Mouse (Mus musculus): ENCODE results near the gene Gm10134.
"Not testable (repeated sequence)": the region's sequence is repeated elsewhere in the genome, so short reads cannot be mapped to it uniquely, and the experiment has no call there.

Gm10134 gene

DNA sequence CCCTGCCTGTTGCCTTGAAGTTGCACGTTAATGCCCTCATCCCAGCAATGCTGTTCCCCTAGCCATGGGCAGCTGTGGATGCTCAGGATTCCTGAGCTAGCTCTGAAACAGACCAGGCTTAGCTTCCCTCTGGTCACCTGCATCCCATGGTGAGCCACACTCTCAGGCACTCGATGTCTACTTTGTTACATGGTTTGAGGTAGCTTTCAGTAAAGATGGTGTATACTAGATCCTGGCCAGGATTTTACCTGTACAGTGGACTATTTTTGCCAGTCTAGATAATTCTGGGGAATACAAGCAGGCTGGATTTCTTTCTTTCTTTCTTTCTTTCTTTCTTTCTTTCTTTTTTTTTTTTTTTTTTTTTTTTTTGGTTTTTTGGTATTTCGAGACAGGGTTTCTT is at the start of gene Gm10134:
TSS of gene Gm10134 (plus strand) at position 301 of the 400 bp plus-strand sequence.
- DNase-seq, result no peak

DNA sequence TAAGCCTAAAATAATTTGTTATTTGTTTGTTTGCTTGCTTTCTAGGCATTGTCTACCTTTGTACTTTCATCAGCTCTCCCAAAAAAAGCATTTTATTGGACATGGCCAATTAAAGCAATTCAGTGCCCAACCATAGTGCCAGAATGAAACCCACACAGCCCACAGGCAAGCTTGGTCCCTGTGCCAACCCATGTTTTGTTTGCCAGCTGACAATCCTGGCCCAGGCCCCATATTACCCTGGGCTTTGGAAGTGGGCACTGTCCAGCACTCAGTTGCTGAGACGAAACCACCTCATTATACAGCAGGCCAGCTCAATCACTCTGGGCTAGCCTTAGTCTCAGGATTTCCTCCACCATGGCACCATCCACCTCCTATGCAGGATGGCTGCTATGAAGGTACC is 49.3 kb upstream of the Gm10134 start:
- no peak for DNase-seq

GRCm38 (mm10) chr2:28463919-28464318 is 42.0 kb upstream of the Gm10134 start:
- peak; percentile 72 for DNase-seq

- no peak for DNase-seq
These were observed 41.0 kb upstream of the Gm10134 start for GRCm38 (mm10) chr2:28464919-28465318.

DNA sequence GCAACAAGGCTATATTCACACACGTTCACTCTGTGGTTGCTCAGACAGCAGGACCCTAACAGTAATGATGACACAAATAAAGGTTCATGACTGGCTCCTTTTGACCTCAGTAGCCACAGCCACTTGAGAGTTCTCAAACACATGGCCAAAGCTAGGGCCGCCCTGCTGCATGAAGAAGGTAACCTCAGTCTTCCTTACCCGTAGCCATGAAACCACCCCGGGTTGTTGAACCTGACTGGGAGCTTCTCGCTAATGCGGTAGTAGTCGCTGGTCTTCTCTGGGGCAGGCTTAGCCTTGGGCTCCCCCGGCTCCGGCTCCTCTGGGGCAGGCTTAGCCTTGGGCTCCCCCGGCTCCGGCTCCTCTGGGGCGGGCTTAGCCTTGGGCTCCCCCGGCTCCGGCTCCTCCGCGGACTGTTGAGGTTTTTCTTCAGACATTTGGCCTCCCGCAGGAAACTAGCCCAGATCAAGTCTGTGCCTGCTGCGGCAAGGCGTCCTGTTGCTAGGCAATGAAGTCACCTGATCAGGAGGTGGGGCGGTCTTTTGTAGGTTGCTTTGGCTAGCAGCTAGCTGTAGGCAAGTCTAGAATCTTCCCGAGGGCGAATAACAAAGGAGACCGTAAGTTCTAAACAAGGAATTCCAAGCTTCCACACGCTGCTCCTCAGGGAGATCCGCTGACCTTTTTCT is 39.9 kb upstream of the Gm10134 start, which contains the start of gene 1700007K13Rik:
TSS of gene 1700007K13Rik (minus strand) at position 497 of the 683 bp plus-strand sequence.
- DNase-seq, result peak; percentile 76

GRCm38 (mm10) chr2:28467860-28468485 is 37.9 kb upstream of the Gm10134 start, which contains the start of gene Mrps2:
TSS of gene Mrps2 (plus strand) at chr2:28468066.
- DNase-seq, result peak; percentile 87

DNA sequence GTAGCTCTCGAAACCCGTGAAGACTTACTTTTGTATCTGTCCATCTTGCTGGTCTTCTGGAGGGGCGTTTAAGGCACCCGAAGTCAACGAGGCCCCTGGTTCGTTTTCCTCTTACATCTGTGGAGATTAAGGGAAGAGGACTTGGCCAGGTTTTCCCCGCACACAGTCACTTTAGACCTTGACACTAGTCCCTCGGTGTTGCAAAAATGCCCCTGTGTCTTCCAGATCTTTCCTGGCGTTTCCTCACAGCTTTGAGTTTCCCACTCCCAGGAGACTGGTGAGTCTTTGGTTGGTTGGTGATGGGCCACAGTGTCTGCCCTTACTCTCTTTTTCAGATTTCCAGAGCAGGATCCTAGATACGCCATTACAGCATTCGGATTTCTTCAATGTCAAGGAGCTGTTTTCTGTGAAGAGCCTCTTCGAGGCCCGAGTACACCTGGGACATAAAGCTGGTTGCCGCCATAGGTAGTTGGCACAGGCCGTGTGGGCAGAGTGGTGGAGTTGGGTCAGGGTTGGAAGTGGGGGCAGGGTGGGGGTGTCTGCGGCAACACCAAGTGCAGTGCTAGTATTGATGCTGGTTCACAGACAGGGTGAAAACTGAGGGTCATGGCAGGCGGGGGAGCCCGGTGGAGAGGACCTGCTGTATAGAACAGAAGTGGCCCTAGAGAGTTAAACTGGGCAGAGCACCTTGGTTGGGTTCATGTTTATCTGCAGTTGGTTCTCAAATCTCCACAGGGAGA is 37.2 kb upstream of the Gm10134 start:
- DNase-seq, result no peak

DNA sequence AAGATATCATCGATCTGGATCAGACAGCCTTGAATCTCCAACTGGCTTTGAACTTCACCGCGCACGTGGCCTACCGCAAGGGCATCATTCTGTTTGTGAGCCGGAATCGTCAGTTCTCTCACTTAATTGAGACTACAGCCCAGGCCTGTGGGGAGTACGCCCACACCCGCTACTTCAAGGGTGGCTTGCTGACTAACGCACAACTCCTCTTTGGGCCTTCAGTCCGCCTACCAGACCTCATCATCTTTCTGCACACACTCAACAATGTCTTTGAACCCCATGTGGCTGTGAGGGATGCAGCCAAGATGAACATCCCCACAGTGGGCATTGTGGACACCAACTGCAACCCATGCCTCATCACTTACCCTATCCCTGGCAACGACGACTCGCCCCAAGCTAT is 36.4 kb upstream of the Gm10134 start:
- no peak for DNase-seq

DNA sequence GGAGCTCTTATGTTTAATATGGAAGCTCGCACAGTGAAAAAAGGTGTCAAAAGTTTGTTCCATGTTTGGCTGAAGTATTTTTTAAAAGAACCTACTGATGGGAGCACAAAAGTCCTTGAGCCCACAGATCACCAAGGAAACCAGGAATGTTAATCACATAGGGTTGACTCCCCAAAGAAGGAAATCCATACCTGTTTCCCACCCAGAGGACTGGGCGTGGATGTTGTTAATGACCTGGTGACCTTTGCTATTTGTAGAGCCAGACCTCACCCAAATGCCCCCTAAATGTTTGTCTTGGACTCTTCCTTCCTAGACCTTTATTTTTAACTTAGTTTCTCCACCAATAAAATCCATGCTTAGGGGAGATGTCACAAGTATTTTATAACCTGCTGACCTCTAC is 35.3 kb upstream of the Gm10134 start:
- DNase-seq, result no peak

DNA sequence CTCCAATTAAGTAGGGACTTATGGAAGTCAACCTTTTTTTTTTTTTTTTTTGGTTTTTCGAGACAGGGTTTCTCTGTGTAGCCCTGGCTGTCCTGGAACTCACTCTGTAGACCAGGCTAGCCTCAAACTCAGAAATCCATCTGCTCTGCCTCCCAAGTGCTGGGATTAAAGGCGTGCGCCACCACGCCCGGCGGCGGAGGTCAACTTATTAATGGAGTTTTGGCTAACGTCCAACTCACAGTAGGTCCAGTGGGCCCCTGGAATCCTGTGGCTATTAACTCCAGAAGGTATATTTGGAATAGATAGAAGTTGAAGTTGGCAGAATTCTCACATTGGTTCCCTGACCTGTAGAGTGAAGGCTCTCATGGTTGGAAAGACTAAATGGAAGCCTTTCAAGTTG is 33.9 kb upstream of the Gm10134 start:
- not testable (repeated sequence) for DNase-seq

GRCm38 (mm10) chr2:28477993-28478392 is 27.9 kb upstream of the Gm10134 start:
- not testable (repeated sequence) for DNase-seq

GRCm38 (mm10) chr2:28479208-28480204 is 26.4 kb upstream of the Gm10134 start:
- no peak for DNase-seq

GRCm38 (mm10) chr2:28483861-28484260 is 22.0 kb upstream of the Gm10134 start:
- no peak for DNase-seq

DNA sequence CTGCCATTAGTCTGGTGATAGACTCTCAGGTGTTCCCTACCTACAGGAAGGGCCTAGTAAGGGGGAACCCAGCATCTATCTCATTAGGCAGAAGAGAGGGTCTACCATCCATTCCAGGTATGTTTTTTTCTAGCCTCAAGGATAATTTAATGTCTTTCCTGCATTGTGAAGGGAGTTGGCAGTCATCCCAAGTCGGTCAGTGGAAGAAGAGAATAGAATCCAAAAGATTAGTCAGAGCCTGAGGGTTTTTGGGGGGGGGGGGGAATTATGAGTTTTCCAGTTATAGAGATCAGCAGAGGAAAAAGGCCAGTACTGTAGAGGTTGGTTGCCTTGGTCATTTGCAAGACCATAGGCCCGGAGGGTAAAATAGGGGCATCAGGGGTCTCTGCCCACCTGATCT is 11.4 kb upstream of the Gm10134 start:
- no peak for DNase-seq

DNA sequence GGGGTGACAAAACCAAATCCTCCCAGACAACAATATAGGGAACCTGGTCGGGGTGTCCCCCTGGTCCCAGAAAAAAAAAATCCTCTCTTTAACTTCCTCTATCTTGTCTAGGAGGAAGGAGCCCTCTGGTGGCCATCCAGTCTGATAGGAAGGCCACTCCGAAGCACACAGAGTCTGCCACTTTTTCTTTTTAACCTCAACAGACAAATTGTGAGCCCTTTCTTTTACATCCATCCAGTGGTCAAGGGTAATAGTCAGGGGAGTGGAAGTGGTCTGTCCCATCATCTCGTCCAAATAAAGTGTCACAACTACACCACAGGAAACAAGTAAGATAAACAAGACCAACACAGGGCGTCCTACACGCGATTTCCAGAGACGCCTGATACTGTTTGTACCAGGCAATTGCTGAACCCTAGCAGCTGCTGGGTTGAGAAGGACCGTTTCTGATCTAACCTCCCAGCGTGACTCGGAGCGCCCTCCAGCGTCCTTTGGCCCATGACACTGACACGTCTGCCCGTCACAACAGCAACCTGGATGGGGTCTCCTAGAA is 10.6 kb upstream of the Gm10134 start:
- DNase-seq, result no peak

DNA sequence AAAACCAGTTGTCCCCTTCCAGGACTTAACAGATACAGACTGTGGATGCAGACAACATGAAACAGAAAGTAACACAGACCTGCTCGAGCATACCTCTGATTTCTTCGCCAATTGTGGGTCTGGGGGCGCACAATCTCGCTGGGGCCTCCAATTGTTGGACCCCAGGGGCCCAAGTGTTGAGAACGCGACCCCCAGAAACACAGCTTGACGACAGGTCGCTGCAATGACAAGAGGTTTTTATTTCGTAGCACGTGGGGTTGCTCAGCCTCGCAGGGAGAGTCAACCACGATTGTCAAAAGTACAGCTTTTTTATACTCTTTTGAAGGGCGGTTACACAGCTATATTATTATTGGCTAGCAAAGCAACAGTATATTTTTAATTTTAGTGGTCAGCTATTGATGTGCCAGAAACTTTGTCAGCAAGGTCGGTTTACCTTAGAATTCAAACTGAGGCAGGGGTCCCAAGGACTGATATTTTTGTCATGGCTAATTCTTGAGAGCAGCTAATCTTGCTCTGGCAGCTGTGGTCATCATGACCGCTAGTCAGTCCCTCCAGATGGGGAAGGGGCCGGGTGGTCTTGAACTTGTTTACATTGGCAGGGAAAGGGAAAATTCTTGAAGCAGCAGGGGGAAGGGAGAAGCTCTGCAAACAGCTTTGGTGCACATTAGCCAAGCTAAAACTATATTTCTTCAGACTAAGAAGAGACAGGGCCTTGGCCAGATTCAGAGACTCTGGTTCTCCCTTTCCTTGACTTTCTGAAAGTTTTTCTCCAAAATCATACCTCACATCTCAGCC is 9.9 kb upstream of the Gm10134 start:
- no peak for DNase-seq

DNA sequence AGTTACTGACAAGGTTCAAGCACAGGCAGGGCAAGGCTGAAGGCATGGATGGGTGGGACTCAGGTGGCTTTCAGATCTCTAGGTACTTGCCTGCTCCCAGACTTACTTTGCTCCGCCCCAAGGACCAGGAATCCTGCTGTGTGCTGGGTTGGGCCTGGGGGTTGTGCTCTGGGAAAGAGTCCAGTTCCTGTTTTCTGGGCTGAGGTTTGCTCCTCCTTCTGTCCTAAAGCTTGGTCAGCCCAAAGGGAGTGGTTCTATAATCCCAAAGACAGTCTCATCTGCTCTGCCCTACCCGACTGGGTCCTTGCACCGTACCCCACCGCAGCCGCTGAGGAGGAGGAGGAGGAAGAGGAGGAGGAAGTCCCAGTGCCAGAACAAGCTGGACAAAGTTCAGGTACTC is 9.2 kb upstream of the Gm10134 start, which contains the start of gene Gbgt1:
TSS of gene Gbgt1 (plus strand) at position 221 of the 400 bp plus-strand sequence.
- DNase-seq, result no peak

DNA sequence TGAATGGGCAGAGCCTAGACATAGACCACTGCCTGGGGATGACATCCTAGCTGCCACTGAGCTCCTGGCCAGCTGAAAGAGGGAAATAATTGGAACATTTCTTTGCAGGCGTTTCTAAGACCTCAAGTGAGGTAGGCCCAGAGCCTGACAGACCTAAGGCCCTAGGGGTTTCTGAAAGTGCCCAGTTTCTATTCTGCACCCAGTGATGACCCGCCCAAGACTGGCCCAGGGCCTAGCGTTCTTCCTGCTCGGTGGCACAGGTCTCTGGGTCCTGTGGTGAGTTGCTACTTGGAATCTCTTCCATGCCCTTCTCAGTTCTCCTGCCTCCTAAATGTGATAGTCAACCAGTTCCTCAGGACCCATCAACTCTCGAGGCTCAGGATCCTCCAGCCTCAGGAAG is 8.3 kb upstream of the Gm10134 start:
- no peak for DNase-seq

DNA sequence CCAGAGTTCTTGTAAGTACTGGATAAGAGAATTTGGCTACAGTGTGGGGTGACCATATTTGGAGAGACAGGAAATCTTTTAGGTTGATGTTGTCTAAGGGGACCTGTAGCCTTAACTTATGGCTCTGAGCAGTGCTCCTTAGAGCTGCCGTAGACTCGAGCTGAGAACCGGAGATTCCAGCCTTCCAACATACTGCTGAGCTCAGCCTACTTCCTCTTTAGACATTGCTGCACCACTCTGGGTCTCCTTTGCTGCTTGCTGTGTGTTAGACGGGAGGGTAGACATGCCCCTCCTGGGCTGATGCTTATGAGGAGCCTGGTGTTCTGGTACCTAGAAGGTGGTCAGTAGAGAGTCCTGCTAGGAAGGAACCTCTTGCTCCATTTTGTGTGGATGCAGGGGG is 7.5 kb upstream of the Gm10134 start:
- DNase-seq, result no peak

- DNase-seq, result no peak
These were observed 2.9 kb upstream of the Gm10134 start for GRCm38 (mm10) chr2:28502987-28503386.

DNA sequence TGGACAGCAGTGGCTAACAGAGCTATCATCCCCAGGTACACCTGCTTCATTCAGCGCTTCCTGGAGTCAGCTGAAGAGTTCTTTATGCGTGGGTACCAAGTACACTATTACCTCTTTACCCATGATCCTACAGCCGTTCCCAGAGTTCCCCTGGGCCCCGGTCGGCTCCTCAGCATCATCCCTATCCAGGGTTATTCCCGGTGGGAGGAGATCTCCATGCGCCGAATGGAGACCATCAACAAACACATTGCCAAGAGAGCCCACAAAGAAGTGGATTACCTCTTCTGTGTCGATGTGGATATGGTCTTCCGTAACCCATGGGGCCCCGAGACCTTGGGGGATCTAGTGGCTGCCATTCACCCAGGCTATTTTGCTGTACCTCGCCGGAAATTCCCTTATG is 1.2 kb upstream of the Gm10134 start:
- no peak for DNase-seq
